Mouse (Mus musculus) fat pad, adult 2 months (tissue): Measurements from ENCODE around the gene Gtsf1l.

Experiments
- DNase-seq: peaks from one replicate; pipeline ENCODE4 v3.0.0-alpha.2; 2011; ENCODE audit warnings: low read depth, low spot score; ENCODE audit errors: extremely low read depth

Gtsf1l gene

DNA sequence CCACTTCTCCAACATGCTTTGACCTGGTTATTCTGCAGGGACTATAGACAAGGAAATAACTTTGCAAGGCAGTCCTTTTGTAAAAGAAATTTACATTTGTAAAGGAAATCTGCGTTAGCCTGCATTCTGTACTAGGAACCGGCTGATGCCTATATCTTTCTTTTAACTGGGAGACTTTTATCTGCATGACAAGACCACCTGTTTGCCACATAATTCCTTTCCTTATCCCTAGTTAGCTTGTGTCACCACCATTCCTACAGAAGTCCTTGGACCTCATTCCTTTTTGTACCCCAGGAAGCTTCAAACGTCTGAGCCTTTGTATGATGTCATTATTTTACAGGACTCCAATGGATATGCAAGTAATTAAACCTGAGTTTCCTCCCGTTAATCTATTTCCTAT is 34.8 kb downstream of the Gtsf1l start:
- no peak for DNase-seq

- DNase-seq: no peak
Measured at GRCm38 (mm10) chr2:163052101-163052500, 35.6 kb downstream of the Gtsf1l start.

DNA sequence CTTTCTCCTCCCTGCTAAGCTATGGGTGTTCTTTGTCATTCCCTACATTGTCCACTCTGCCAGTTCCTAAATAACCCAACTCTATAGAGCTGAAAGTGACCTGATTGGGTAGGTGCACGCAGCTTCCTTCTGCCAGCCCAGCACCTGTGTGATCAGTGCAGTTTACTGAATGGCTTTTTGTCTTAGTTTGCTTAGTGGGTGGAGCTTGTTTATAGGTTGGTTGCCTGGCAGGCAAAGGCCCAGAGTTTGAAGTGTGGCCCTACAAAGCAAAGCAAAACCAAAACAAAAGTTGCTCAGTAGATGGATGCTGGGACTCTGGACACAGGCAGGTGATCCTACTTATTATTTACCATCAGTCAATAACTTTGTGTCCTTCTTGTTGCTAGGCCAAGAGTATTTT is 36.0 kb downstream of the Gtsf1l start:
- DNase-seq: no peak

GRCm38 (mm10) chr2:163049116-163049515 is 38.5 kb downstream of the Gtsf1l start:
- DNase-seq: no peak

DNA sequence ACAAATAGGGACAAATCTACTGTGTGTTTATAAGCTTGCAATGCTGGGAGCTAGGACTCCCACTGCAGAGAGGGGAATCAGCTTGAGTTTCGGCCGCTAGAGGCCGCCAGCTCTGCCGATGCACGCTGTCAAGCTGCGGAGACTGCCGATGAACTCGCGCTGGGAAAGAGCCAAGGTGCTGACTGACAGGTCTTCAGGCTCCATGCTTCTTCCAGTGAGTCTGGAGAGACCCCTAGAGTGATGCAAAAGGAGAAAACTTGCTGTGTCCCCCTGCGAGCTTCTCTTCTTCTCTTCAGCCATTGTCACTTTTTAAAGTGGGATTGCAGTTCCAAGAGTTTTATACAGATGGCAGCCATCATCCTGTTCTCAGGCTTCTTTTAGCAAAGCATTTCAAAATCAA is 39.5 kb downstream of the Gtsf1l start:
- no peak for DNase-seq

DNA sequence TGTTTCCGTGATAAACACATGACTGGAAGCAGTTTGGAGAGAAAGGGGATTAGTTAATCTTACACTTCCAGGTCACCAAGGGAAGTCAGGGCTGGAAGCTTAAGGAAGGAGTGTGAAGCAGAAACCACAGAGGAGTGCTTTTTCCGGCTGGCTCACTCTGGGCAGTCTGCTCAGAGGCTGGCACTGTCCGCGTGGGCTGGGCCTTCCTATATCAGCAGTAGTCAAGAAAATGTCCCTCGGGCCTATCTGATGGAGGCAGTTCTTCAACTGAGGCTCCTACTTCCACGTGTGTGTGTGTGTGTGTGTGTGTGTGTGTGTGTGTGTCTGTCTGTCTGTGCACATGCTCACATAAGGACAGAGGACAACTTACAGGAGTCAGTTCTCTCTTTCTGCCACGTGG is 47.7 kb downstream of the Gtsf1l start:
- no peak for DNase-seq
